Mouse (Mus musculus): ENCODE measurements around the gene Zfp553.

The Zfp553 gene

DNA sequence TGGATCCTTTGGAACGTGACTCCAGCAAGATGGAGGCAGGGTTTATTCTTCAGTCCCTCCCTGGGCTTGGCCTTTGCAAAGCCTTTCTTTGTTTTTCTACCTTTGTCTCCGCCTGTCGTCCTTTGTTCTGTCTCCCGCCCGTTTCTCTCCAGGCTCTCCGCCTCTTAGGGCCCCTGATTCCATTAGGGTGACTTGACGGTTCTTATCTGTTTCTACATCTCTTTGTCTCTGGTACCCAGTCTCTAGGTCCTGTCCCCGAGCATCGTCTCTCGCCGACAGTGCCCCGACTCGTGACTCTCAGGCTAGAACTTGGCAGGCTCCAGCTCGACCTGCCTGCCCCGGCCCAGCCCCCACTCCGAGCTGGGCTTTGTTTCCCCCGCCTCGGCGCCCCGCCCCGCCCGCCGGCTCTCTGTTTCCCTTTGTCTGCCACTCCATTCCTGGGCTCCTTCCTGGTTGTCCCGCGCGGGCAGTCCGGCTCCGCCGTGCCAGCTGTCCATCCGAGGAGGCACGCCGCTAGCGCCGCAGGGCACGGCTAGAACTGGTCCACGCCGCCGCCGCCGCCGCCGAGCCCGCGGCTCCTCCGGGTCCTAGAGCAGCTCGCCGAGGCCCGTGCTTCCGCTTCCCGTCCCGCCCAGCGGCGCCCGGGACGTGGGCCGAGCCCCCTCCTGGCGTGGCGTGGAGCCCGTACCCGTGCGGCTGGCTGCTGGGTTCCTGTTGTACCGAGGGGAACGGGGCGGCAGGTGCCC is at the start of gene Zfp553, which contains the start of gene Sept1:
TSS of gene Zfp553 (plus strand) at position 440 of the 746 bp plus-strand sequence.
TSS of gene Sept1 (minus strand) at position 509 of the 746 bp plus-strand sequence.
- DNase-seq (ENCODE audit: low spot score in 2 of 2) = peak; percentile 79 to 85

DNA sequence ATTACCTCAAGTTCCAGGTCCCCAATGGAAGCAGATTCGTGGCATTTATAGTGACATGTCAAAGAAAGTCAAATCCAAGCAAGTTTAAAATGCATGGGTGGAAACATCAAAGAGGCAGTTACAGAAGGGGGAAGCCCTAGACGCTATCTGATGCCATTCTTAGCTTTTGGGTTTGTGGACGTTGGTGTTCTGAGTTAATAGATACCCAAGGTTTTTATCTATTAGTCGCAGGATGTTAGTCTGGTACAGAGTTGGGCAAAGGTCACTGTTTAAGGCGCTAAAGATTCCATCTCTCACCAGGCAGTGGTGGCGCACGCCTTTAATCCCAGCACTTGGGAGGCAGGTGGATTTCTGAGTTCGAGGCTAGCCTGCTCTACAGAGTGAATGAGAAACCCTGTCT is 49.5 kb upstream of the Zfp553 start:
- DNase-seq (ENCODE audit: low spot score in 2 of 2) = no peak

DNA sequence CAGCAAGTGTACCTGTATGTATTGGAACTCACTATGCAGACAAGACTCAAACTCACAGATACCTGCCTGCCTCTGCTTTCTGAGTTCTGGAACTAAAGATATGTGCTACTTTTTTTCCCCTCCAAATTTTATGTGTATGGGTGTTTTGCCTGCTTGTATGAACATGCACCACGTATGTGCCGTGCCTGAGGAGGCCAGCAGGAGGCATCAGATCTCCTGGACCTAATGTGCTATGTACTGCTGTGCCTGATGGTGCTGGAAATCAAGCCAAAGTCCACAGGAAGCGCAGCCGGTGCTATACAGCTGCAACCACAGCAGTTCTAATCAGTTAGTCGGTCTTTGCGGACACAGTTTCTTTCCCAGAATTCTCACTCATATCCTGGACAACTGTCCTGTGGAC is 49.0 kb upstream of the Zfp553 start:
- DNase-seq (ENCODE audit: low spot score in 2 of 2) = no peak

DNA sequence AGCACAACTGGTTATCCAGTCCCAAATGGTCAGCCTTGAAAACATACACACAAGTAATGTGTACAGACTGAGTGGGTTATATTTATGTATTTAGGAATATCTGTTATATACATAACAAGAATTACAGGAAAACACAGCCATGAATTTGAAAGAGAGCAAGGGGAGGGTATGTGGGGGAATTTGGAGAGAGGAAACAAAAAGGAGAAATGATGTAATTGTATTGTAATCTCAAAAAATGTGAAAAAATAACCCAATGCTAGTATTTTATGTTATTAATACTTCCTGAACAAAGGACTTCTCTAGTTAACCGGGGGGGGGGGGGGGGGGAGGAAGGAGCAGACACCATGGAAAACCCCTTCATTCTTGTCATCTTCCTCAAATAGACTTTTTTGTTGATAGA is 48.1 kb upstream of the Zfp553 start:
- DNase-seq (ENCODE audit: low spot score in 2 of 2) = no peak

DNA sequence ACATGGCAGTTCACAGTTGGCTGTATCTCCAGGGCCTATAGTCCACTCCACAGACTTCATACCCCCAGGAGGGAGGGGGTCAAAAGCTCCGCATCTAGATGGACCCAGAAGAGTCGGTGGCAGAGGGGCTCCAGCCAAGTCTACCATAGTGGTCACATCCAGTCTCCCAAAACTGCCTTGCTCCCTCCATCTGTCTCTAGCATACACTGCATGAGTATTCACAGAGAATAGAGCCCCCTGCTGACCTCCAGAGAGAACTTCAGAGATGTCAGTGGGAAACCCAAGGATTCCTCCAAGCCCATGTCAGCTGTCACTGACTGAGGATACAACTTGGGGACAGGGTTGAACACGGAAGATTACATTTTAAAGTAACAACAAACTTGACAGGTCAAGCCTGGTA is 47.3 kb upstream of the Zfp553 start:
- no peak for DNase-seq (ENCODE audit: low spot score in 2 of 2)

DNA sequence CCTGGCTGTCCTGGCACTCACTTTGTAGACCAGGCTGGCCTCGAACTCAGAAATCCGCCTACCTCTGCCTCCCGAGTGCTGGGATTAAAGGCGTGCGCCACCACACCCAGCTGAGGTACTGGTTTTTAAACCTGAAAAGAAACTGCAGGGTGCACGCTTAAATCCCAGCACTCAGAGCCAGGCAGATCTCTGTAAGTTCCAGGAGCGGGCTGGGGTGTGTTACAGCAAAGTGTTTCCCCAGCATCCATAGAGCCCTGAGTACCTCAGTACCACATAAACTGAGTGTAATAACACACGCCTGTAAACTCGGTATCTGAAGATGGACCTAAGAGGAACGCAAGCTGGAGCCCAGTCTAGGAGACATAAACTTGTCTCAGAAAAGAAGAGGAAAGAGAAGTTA is 45.5 kb upstream of the Zfp553 start:
- DNase-seq (ENCODE audit: low spot score in 2 of 2) = no peak

DNA sequence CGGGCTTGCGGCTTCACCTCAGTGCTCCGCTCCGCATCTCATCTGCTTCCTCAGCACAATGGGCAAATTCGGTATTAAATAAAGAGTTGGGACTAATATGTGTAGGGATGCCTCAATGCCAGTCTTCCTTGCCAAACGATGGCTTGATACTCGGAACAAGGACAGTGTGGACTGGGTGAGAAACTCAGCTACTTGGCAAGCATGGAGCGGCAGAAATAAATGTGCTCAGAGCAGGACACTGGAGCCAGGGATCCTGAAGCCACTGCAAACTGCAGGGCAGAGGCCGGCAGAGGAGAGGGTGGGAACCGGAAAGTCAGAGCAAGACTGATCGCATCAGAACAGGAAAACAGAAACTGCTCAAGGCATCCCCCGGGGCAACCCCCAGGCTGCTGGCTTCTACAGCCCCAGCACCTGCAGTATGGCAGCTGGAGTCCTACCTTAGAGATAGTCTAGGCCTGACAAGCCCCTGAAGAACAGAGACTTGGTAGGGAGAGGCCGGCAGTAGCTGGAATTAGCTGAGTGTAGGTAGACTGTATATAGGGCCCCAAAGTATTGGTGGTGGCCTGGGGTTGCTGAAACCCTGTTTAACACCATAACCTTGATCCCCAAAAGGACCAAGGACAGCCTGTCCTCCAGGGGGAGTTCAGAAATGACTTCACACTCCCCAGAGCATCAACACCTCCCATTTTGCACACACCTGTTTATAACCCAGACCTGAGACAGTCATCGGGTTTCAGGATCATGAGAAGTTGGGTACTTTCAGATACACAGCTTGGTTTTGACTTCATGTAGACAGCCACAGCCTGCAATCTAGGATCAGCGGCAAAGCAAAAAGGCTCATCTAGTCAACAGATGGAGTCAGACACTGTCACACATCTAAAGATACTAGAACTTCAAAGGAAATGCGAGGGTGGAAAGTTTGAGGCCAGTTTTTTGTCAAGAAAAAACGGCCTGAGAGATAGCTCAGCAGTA is 44.3 kb upstream of the Zfp553 start:
- DNase-seq (ENCODE audit: low spot score in 2 of 2) = no peak

DNA sequence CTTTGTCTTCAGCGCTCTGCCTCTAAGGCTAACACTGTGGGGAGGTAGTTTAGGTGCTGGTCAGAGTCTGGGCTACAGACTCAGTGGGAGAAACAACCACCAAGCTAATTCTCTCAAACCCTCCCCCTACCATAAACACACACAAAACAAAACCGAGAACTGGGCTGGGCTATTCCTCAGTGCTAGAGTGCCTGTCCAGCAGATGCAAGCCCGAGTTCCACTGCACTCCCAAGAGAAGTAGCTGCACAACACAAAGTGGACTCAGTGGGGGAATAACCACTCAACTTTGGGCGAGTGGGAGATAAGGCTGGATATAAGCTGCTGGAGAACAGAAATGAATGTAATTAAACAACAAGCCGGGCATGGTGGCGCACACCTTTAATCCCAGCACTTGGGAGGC is 42.2 kb upstream of the Zfp553 start:
- no peak for DNase-seq (ENCODE audit: low spot score in 2 of 2)

DNA sequence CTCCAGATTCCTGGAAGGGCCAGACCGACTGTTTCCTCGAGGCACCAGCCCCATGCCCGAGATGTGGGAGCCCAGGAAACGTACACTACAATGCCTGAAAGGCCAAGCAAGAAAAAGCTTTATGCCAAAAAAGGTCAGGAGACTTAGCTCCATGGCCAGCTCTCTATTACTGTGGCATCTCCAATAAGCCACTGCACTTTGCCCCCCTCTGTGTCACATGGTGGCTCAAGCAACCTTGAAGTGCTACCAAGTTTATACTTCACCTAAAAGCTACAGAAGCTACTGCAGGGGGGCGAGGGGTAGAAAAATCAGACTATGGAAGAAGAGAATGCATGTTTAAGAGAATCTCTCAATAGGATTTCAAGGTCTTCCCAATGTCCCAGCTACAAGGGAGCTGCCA is 39.9 kb upstream of the Zfp553 start:
- DNase-seq (ENCODE audit: low spot score in 2 of 2) = no peak

DNA sequence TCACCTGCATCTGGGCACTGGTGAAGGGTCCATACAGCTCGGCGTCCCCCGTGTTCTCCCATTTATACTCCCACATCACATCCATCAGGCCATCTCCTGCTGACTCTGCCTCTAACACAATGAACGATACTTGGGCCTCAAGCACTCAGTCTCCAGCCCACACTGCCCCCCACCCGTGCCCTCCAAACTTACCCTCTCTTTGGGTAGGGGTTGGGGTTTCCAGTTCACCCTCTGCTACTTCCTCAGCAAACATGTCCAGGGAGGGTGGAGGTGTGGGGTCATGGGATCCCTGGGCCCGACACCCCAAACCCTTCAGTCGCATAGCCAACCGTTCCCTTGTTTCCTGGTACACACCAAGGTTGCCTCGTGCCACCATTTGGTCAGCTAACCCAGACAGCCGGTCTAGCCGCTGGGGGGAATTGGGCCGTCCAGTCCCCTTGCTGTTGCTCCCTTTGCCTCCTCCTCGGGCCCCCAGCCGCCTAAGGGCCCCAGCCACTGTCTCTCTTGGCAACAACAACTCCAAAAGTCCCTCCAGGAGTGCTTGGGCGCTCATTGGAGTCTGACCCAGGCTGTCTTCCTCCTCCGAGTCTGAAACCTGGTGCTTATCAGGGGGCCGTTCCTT is 38.7 kb upstream of the Zfp553 start:
- no peak for DNase-seq (ENCODE audit: low spot score in 2 of 2)

DNA sequence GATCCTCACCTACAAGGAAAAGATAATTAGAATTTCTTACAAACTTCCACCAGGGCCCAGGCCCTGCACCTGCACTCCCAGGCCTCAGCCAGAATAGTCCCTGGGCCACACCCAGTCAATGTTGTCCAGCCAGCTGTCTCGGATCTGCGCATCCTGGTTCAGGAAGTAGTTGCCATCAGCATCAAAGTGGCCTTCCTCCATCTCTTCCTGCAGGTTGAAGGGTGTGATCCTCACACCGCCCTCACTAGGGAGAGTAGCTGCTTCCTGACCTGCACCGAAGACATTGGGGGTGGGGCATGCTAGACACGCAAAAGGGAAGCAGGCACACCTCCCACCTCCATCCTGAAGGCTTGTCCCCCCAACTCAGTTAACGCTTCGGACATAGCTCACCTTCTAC is 38.2 kb upstream of the Zfp553 start:
- DNase-seq (ENCODE audit: low spot score in 2 of 2) = no peak

DNA sequence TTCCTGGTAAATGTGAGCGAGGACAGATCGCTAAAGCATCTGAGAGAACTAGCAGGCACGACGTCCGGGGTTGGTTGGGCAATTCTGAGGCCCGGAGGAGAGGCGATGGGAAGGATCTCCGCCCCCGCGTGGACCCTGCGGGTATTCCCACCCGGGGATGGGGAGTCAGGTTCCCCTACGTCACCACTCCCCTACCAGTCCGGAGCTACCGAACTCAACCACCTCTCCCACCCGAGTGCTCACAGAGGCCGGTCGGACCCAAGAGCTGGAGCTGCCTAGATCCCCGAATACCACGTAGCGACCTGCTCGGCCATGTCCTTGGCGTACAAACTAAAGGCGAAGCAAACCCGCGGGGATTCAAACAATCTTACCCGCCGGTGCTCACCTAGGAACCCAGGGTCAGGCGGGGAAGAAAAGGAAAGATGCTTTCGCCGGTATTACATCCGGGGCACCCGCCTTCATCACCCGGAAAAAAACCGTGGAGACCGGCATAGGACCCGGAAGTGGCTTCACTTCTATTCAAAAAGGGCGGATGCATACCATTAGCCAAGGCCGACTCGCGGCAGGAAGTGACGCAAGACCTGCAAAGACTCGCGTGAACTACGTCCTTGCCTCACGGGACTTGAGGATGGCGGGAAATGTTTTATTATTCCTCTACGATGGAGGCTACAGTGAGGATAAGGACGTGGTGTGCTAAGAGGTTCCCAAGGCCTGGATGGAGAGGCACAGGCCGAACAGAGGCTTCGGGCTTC is 37.1 kb upstream of the Zfp553 start, which contains the start of gene Cd2bp2:
TSS of gene Cd2bp2 (minus strand) at position 507 of the 752 bp plus-strand sequence.
- DNase-seq (ENCODE audit: low spot score in 2 of 2) = peak; percentile 95 to 98

DNA sequence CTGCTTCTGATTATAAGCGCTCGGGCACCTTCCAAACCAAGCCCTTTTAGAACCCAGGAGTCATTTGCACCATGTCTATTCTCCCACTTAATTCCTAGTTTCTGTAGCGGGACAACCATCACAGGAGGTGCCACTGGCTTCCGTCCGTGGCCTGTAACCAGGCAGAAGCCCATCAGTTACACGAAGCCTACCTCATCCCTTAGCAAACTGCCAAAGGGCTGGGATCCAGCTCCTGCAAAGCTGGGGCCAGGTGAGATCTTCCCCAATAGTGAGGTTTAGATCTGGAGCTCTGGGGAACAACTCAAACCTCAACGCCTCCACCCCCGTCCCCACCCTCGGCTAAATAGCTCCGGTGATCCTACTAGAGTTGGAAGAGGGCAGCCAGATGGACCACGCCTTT is 36.4 kb upstream of the Zfp553 start:
- no peak for DNase-seq (ENCODE audit: low spot score in 2 of 2)

DNA sequence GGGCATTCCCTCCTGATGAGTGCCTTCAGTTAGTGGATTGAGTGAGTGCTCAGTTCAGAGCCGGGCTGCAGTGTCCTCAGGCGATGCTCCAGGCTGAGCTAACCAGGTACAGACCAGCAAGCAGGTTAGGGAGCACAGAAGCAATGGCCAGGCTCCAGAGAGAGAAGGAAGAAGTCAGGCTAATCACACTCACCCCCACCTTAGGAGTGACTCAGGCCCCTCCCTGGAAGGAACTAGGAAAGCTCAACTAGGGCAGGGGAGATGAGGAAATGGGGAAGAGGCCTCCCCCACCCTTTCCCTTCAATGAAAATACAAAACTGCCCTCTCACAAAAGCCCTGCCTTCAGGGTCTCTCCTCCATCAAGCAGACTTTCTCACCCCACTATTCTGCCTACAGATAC is 26.3 kb upstream of the Zfp553 start:
- no peak for DNase-seq (ENCODE audit: low spot score in 2 of 2)

DNA sequence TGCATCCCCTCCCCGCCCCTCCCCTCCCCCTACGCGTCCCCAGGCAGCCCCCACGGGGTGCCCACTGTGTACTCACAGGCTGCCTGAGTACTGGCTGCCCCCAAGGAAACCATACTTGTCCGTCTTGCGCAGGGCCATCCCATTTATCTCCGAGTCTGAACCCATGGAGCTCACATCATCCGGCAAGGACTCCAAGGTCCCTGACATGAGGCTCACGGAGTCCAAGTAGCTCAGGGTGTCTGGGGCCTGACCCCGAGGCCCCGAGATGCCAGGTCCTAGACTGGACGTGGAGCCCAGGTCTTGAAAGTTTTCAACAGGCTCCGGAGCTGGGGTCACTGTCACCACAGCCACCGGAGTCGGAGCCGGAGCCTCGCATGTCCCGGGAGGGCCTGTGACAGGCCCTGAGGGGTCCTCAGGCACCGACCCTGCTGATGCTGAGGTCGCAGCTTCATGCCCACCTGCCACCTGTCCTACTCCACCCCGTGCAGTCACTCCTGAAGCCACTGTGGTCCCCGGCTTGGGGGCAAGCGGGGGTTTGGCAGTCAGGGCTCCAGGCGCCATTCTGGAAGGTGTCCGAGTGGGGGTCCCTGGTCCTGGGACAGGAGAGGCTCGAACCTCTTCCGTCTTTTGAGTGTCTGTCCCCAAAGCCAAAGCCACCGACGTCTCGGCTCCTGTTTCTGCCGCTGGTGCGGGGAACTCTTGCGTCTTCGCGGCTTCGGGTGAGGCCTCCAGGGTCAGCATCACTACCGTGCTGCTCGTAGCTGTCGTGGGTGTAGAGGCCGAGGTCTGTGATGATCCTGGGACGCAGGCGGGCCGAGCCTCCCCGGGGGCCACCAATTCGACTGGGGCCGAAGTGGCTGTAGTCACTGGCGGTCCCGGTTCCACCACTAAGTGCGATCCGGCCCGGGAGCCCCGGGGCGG is 25.2 kb upstream of the Zfp553 start:
- DNase-seq (ENCODE audit: low spot score in 2 of 2) = no peak

DNA sequence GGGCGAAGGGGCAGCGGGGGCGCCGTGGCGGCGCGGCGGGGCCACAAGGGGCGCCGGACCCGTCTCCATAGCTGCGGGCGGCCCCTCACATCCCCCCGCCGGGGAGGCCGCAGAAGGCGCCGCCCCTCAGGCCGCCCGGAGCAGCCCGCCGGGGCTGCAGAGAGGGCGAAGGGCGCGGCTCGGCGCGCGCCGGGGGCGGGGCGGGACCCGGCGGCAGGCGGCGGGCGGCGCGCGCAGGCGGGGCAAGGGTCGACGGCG is 24.6 kb upstream of the Zfp553 start, which contains the start of gene Tbc1d10b:
TSS of gene Tbc1d10b (minus strand) at position 174 of the 258 bp plus-strand sequence.
- DNase-seq (ENCODE audit: low spot score in 2 of 2) = no peak

DNA sequence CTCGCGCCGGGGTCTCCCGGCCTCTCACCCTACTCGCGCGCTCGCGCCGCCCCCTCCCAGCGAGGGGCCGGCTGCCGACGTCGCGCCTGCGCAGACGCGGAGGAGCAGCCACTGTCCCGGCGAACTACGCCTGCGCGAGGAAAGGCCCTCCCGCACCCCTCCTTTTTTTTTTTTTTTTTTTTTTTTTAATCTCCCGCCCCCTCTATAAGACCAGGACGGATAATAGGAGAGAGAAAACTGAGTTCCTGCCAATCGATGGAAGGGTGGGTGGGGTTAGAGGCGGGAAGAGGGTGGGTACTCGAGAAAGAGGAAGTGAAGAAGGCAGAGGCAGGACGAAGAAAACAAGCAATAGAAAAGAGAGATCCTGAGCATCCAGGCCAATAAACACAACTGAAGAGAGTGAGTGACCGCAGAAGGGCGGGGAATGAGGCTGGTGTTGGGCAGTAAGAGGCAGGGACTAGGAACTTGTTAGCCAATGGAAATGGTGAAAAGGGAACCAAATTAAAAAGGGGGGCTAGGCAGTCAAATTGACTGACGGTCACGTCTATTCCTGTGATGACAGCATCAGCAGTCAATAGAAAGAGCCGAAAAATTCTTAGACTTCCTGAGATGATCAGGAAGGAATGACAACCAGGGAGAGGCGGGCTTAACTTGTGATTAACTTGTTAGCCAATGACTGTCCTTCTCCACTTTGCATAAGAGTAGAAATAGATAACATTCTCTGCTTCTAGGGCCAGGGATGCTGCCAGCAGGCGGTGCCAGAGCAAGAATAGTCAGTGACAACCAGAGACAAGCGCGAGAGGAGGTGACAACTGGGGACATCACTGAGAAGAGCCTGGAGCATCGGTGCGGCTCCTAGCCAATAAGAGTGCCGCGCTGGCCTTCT is 24.1 kb upstream of the Zfp553 start, which contains the start of gene Mylpf:
TSS of gene Mylpf (plus strand) at position 338 of the 886 bp plus-strand sequence.
- DNase-seq (ENCODE audit: low spot score in 2 of 2) = peak; percentile 90 to 96

DNA sequence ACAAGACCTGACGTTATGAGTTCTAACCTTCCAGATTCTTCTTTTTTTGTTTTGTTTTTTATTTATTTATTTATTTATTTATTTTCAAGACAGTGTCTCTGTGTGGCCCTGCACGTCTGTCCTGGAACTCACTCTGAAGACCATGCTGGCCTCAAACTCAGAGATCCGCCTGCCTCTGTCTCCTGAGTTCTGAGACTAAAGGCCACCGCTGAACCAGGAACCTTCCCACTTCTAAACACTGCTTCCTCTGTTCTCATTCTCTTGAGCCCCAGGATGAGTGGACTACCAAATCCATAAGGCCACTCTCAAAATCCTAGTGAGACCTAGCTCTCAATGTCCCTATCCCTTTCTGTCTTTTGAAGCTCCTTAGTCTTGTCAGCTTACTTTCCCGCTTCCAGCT is 23.0 kb upstream of the Zfp553 start:
- no peak for DNase-seq (ENCODE audit: low spot score in 2 of 2)

DNA sequence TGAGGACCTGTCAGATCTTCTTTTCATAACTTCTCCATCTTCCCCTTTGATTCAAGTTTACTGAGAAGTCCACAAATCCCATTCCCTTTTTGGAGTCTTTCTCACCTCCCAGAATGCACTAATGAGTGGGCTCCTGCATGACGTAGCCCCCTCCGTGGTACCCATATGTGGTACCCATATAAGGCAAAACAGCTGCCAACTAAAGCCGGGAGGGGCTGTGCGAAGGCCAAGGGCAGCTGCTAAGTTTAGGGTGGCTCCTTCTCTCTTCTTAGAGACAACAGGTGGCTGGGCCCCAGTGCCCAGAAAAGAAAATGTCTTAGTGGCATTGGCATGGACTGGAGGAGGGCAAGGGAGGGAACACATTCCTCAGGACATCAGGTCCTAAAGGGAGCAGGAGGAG is 22.6 kb upstream of the Zfp553 start:
- no peak for DNase-seq (ENCODE audit: low spot score in 2 of 2)

Measured in frontal cortex, postnatal 36 days (tissue).